Mouse (Mus musculus) liver, embryonic 14 days (tissue): ENCODE data around the gene Cypt2. TPM values are rescaled to one million over a fixed set of nuclear protein-coding genes. Genes with fewer than 3 reads are reported as not detected.

Source experiments
- polyA plus RNA-seq: library from polyadenylated mRNA; depleted of rRNA; stranded (reverse); fragments of >200 nt; gene quantifications from 2 replicates; pipeline ENCODE4 v1.2.3, GENCODE M21; 2012; rRNA removed

The Cypt2 gene
- polyA plus RNA-seq, result not detected in 2 replicates

DNA sequence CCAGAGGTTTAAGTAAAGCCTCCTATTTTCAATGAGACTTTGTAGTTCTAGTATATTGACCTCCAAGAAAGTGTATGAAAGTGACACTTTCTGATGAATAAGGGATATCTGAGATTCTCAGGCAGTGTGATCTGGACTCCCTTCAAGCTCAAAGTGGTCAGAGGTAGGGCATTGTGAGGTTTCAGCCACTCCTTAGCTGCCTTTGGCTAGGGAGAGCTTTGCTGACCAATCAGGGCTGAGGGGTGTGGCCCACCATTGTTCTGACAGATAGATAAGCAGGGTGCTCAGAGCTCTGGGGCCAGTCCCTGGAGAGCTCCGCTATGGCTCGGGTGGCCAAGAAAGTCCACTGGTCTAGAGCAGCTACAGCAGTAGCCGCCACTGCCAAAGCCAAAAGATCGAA is at the start of gene Cypt2:
TSS of gene Cypt2 (plus strand) at position 301 of the 400 bp plus-strand sequence.

